Mouse (Mus musculus): ENCODE results near the gene Lemd1. TPM values are rescaled to one million over a fixed set of nuclear protein-coding genes. Genes with fewer than 3 reads are reported as not detected.

Gene Lemd1
- total and polyA plus RNA-seq, 2 experiments from 2014 or later, result 13.3 to 14.7 TPM

- peak; percentile 91 for TF ChIP-seq CTCF (IDR thresholded peaks at IDR 0.05; ENCODE audit: low read depth)
- no peak overlapping the region for H3K9ac ChIP-seq
- H3K4me2 ChIP-seq (ENCODE audit: low read depth), result no peak overlapping the region
- 20% methylated on average over 6 of the region's 6 CpGs for whole genome bisulfite sequencing
- no peaks in the 10 kb centered on the region for H3K4me1 ChIP-seq (ENCODE audit: insufficient read depth)
- H3K9me3 ChIP-seq (ENCODE audit: low read length), result no peaks in the 10 kb centered on the region
- H3K27ac ChIP-seq (ENCODE audit: low read depth, low read length), result no peak overlapping the region
- ATAC-seq (peak; percentile 36; the same call in 1 of the 2 replicates), DNase-seq (peak; percentile 81)
- H3K36me3 ChIP-seq (ENCODE audit: insufficient read depth), result no peaks in the 10 kb centered on the region
- H3K4me3 ChIP-seq (ENCODE audit: low read depth, low read length), result no peak overlapping the region
- no peaks in the 10 kb centered on the region for H3K27me3 ChIP-seq (ENCODE audit: insufficient read depth, low read length)
These were observed 46.4 kb downstream of the Lemd1 start for GRCm38 (mm10) chr1:132237585-132238159.

DNA sequence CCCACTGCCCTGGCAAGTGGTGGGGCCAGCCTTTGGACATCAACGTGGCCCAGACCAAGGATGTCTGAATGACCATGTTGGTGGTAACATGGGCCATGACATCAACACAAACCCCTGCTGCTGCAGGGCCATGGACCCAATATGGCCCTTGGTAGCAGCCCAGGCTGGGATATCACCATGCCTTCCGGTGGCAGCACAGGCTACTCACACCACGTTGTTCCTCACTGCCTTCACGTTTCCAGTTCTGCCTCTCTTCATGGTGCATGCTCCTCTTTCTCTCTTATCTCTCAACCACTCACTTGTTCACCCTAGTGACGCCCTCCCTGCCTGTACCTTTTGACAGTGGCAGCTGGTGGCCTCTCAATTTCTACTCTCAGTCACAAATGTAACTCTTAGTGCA is 53.8 kb downstream of the Lemd1 start:
- WGBS, result 79% methylated on average over 5 of the region's 5 CpGs
- TF ChIP-seq CTCF (IDR thresholded peaks at IDR 0.05; ENCODE audit: low read depth), result no peak

DNA sequence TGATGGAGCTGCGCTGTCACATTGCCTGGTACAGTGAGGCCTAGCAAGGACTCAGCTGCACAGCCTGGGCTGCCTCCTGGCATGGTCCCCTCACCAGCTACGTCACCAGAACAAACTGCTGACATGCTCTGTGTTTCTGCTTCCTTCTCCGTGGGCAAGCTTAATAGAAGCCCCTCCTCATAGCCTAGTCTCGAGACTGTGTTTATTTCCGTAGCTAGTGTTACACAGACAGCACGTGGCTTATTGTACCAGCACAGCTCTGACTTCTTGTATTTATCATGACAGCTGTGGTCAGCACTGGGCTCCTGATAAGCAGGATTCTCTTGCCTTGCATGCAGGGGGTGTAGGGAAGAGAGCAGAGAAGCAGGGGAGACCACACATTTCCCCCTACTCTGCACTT is 54.9 kb downstream of the Lemd1 start:
- ATAC-seq (peak; percentile 59), DNase-seq (no peak)
- WGBS, result 52% methylated on average over 6 of the region's 6 CpGs

More for the DNA sequence above, 53.8 kb downstream of the Lemd1 start:
- H3K4me3 ChIP-seq (ENCODE audit: low read depth, low read length), result no peak overlapping the region
- H3K9me3 ChIP-seq (ENCODE audit: low read length), result no peaks in the 10 kb centered on the region
- ATAC-seq, result no peak
- no peak for DNase-seq
- H3K27ac ChIP-seq (ENCODE audit: low read depth, low read length), result no peak overlapping the region
- H3K36me3 ChIP-seq (ENCODE audit: insufficient read depth), result no peaks in the 10 kb centered on the region
- H3K4me1 ChIP-seq (ENCODE audit: insufficient read depth), result no peaks in the 10 kb centered on the region
- no peak overlapping the region for H3K9ac ChIP-seq
- H3K27me3 ChIP-seq (ENCODE audit: insufficient read depth, low read length), result no peaks in the 10 kb centered on the region
- H3K4me2 ChIP-seq (ENCODE audit: low read depth), result no peak overlapping the region

DNA sequence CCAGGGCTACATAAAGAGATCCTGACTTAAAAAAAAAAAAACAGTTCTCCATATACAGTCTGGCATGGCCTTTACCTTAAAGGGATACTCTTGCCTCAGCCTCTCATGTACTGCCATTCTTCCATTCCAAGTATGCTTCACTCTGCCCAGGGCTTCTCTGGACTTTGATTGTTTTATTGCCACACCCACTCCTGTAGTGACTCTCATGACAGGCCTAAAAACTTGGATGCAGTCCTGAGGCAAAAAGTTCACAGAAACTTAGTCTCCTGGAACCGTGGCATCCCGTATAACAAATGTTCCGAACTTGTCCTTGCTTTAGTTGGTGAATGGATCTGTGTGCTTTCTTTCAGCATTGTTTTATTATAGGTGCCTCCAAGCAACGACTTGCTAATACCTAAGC is 55.4 kb downstream of the Lemd1 start:
- no peak for TF ChIP-seq CTCF (IDR thresholded peaks at IDR 0.05; ENCODE audit: low read depth)
- WGBS, result 90% methylated on average over 4 of the region's 4 CpGs
- no peaks in the 10 kb centered on the region for H3K9me3 ChIP-seq (ENCODE audit: low read length)
- DNase-seq (no peak), ATAC-seq (no peak)
- H3K27me3 ChIP-seq (ENCODE audit: insufficient read depth, low read length), result no peaks in the 10 kb centered on the region
- no peak overlapping the region for H3K9ac ChIP-seq
- H3K4me1 ChIP-seq (ENCODE audit: insufficient read depth), result no peaks in the 10 kb centered on the region
- H3K4me2 ChIP-seq (ENCODE audit: low read depth), result no peak overlapping the region
- no peaks in the 10 kb centered on the region for H3K36me3 ChIP-seq (ENCODE audit: insufficient read depth)
- H3K27ac ChIP-seq (ENCODE audit: low read depth, low read length), result no peak overlapping the region
- no peak overlapping the region for H3K4me3 ChIP-seq (ENCODE audit: low read depth, low read length)

More for the DNA sequence above, 54.9 kb downstream of the Lemd1 start:
- H3K36me3 ChIP-seq (ENCODE audit: insufficient read depth), result no peaks in the 10 kb centered on the region
- no peaks in the 10 kb centered on the region for H3K27me3 ChIP-seq (ENCODE audit: insufficient read depth, low read length)
- H3K9ac ChIP-seq, result no peak overlapping the region
- H3K27ac ChIP-seq (ENCODE audit: low read depth, low read length), result no peak overlapping the region
- H3K9me3 ChIP-seq (ENCODE audit: low read length), result no peaks in the 10 kb centered on the region
- no peak overlapping the region for H3K4me2 ChIP-seq (ENCODE audit: low read depth)
- H3K4me3 ChIP-seq (ENCODE audit: low read depth, low read length), result no peak overlapping the region
- TF ChIP-seq CTCF (IDR thresholded peaks at IDR 0.05; ENCODE audit: low read depth), result no peak
- no peaks in the 10 kb centered on the region for H3K4me1 ChIP-seq (ENCODE audit: insufficient read depth)

DNA sequence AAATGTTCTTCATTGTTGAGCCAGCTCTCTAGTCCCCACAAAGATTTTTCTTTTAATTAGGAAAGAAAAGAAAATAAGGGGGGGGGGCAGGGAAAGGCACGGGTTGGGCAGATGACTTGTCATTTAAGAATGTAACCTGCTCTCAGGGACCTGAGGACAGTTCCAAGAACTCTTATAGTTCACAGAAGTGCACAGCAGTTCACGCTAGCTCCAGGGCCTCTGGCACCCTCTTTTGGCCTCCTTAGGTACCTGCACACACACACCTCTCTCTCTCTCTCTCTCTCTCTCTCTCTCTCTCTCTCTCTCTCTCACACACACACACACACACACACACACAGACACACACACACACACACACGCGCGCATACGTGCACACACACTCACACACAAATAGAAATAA is 63.2 kb downstream of the Lemd1 start:
- no peak overlapping the region for H3K4me3 ChIP-seq (ENCODE audit: low read depth, low read length)
- H3K9ac ChIP-seq, result no peak overlapping the region
- DNase-seq (no peak), ATAC-seq (no peak)
- H3K27ac ChIP-seq (ENCODE audit: low read depth, low read length), result no peak overlapping the region
- H3K27me3 ChIP-seq (ENCODE audit: insufficient read depth, low read length), result no peaks in the 10 kb centered on the region
- no peaks in the 10 kb centered on the region for H3K4me1 ChIP-seq (ENCODE audit: insufficient read depth)
- H3K9me3 ChIP-seq (ENCODE audit: low read length), result no peaks in the 10 kb centered on the region
- no peak overlapping the region for H3K4me2 ChIP-seq (ENCODE audit: low read depth)
- WGBS, result 75% methylated on average over 6 of the region's 6 CpGs
- TF ChIP-seq CTCF (IDR thresholded peaks at IDR 0.05; ENCODE audit: low read depth), result no peak
- 0 out of 2 replicates have a peak, but pooled peaks cover 3% of the 10 kb centered on the region for H3K36me3 ChIP-seq (ENCODE audit: insufficient read depth)

DNA sequence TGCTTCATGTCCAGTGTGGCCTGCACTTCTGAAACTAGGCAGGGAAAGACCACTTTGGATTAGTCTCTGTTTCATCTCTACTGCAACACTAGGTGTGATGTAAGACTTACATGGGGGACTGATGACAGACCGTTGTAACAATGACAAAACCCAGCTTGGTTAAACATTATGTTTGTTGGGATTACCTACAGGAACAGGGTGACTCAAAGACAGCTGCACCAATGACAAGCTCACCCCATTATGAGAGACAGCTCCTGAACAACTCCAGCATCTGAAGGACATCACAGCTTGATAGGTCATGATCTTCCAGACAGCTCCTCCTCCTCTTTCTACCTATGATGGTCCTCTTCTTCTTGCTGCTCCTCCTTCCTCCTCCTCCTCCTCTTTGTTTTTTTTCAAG is 69.1 kb downstream of the Lemd1 start:
- no peak overlapping the region for H3K4me3 ChIP-seq (ENCODE audit: low read depth, low read length)
- 97% methylated on average over 1 of the region's 1 CpGs for WGBS
- no peaks in the 10 kb centered on the region for H3K9me3 ChIP-seq (ENCODE audit: low read length)
- H3K27me3 ChIP-seq (ENCODE audit: insufficient read depth, low read length), result no peaks in the 10 kb centered on the region
- no peak overlapping the region for H3K9ac ChIP-seq
- no peak overlapping the region for H3K27ac ChIP-seq (ENCODE audit: low read depth, low read length)
- H3K36me3 ChIP-seq (ENCODE audit: insufficient read depth), result 0 out of 2 replicates have a peak, but pooled peaks cover 3% of the 10 kb centered on the region
- ATAC-seq (no peak), DNase-seq (no peak)
- TF ChIP-seq CTCF (IDR thresholded peaks at IDR 0.05; ENCODE audit: low read depth), result no peak
- no peak overlapping the region for H3K4me2 ChIP-seq (ENCODE audit: low read depth)
- H3K4me1 ChIP-seq (ENCODE audit: insufficient read depth), result no peaks in the 10 kb centered on the region

DNA sequence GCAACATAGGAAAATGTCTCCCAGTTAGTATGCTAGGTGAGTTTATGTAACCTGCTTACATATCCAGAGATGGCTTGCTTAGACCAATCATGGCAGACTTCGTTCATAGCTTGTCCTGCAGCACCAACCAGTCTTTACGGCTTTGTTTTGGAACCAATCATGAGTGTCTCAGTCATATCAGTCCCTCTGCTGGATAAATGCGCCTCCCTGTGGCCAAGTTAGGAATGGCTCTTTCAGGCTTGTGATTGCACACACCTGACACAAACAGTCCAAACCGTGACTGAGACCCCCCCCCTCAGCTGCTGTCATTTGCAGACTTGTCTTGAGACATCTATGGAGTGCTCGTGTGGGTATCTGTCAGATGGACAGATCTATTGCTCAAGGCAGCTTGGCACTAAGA is 69.8 kb downstream of the Lemd1 start:
- no peak for DNase-seq

More for the DNA sequence above, 69.8 kb downstream of the Lemd1 start:
- Histone ChIP-seq H3K9ac (no peak overlapping the region), H3K27me3 (ENCODE audit: insufficient read depth, low read length) (no peaks in the 10 kb centered on the region), H3K9me3 (ENCODE audit: low read length) (no peaks in the 10 kb centered on the region), H3K4me1 (ENCODE audit: insufficient read depth) (no peaks in the 10 kb centered on the region), H3K27ac (ENCODE audit: low read depth, low read length) (no peak overlapping the region), H3K36me3 (ENCODE audit: insufficient read depth) (0 out of 2 replicates have a peak, but pooled peaks cover 3% of the 10 kb centered on the region), H3K4me3 (ENCODE audit: low read depth, low read length) (no peak overlapping the region), H3K4me2 (ENCODE audit: low read depth) (no peak overlapping the region)
- ATAC-seq, result no peak
- 65% methylated on average over 5 of the region's 5 CpGs for WGBS
- peak; percentile 50; the same call in 1 of the 2 replicates for TF ChIP-seq CTCF (IDR thresholded peaks at IDR 0.05; ENCODE audit: low read depth)
